Mouse (Mus musculus) gastrocnemius, adult 2 months (tissue): ENCODE measurements at regions not wholly inside any gene's neighbourhood (a gene's known extent, or its start where the extent isn't known, plus 50 kb on each side); places are given as distances from the start of the nearest gene placed in this dataset.

ENCODE experiments used
- DNase-seq: peaks from one replicate; pipeline ENCODE4 v3.0.0; 2022
- H3K27ac ChIP-seq: fragments of 200-600 bp; 2 replicates; pipeline ENCODE4 v1.8.1; 2022; ENCODE audit warnings: mild to moderate bottlenecking
- H3K4me3 ChIP-seq: fragments of 200-600 bp; 2 replicates; pipeline ENCODE4 v1.8.1; 2022; ENCODE audit warnings: mild to moderate bottlenecking, moderate library complexity
- CTCF ChIP-seq: fragments of 200-600 bp; IDR thresholded peaks from 2 replicates; pipeline ENCODE4 v1.8.1; 2022; ENCODE audit warnings: antibody characterized with exemption, mild to moderate bottlenecking, moderate library complexity
- intact Hi-C: fragments of 180-260 bp; cut with DNase I; formaldehyde crosslinking; loops from one replicate; pipeline ENCODE4 v1.15.1; 2025

DNA sequence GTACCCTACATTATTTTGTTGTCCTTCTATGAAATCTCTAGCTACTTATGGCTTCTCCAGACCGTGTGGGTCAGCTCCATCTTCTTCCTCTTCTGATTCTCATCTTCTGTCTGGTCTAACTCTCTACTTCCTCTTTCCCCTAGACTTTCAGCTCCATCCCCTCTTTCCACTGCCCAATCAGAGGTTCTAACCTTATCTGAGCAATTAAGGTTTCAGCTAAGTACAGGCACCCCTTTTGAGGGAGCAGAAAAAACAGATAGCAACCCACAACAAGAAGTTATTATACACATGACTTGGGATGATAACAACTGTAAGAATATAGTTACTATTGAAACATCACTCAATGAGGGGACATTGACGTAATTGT is 136.8 kb upstream of the Meis1 start:
- no peak overlapping the region for H3K27ac ChIP-seq
- no peak overlapping the region for H3K4me3 ChIP-seq
- TF ChIP-seq CTCF, result no peak
- DNase-seq, result no peak
- intact Hi-C loops, result no loop called here

DNA sequence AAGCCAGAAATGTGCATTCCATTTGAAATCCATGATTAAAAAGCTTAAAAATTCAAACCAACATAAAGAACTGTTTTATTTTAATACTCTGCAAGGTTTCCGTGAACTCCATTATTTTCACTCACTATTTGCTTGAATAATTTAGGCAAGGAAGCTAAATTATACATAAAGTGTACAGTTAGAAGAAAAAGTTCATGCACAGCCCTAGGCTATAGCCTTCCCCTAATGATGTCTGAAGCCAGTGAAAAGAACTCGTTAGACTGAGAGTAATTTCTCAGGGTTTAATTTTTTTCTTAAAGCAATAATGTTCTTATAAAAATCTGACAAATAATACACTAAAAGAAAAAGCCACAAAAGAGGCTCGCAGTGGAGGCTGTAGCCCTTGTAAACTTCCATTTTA is 141.4 kb upstream of the Meis1 start:
- Histone ChIP-seq H3K27ac (no peak overlapping the region), H3K4me3 (no peak overlapping the region)
- DNase-seq, result no peak
- intact Hi-C loops, result no loop called here
- no peak for TF ChIP-seq CTCF

DNA sequence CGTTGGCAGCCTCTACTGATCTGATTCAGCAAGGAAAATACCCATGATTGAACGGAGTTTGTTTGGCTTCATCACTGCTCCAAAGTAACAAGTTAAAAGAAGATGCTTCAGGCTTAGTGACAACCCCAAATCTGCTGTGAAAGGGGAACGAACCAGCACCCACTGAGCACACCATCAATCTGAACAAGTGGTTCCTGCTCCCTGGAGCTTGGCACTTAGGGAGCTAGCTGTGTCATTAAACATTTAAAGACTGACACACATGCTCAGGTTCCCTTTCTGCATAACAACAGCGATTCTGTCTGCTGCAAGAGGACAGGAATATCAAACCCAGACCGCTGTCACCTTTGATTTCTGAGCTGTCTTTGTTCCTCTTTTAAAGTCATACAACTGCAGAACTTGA is 141.9 kb upstream of the Meis1 start:
- Histone ChIP-seq H3K27ac (no peak overlapping the region), H3K4me3 (no peak overlapping the region)
- DNase-seq, result no peak
- intact Hi-C loops, result no loop called here
- TF ChIP-seq CTCF, result no peak

DNA sequence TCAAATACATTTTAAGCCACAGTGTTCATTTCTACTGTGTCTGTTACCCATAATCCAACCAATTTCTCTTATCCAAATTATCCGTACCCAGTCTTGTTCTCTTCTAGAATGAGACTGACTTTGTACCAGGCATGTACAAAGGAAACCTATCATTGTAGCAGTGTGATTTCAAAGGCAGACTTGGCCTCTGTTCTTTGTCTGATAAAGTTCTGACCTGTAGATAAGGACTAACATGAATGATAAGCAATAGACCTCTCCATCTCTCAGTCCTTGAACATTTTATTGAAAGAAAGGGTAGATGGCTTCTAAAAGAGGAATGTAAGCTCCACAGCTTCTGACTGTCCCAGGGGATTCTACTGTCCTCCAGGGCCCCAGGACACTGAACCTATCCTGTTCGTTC is 152.2 kb upstream of the Meis1 start:
- intact Hi-C loops, result no loop called here
- no peak for TF ChIP-seq CTCF
- Histone ChIP-seq H3K4me3 (no peak overlapping the region), H3K27ac (no peak overlapping the region)
- no peak for DNase-seq

DNA sequence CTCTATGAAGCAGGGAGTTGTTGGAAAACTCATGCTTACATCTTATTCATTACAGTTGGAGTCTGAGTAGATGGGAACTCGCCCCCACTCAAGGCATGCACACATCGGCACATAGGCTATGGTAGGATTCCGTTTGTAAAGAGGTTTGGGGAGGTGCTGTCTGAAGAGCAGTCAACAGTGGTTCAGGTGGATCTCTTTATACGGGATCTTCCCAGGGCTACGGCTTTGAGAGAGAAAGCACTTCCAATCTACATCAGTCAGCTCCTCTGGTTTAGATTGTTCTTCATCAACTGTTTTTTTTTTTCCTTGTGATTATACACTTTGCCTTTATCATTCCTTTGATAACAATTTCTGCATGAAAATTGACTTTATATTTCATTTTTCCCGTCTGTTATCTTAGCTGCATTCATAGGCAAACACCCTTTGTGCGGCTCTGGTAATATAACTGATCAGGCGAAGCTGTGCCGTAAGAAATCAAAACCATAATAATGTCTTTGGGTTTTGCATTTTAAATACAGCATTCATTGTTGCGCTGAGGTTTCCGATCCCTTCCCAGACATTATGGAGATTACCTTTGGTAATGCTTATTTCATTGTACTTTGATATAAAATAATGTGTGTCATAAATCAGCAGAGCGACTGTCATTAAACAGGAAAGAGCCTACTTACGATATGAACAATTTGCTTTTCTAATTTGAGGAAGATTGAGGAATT is 155.7 kb upstream of the Meis1 start:
- DNase-seq, result no peak
- no peak for TF ChIP-seq CTCF
- intact Hi-C loops, result no loop called here
- no peak overlapping the region for H3K4me3 ChIP-seq
- H3K27ac ChIP-seq, result no peak overlapping the region

DNA sequence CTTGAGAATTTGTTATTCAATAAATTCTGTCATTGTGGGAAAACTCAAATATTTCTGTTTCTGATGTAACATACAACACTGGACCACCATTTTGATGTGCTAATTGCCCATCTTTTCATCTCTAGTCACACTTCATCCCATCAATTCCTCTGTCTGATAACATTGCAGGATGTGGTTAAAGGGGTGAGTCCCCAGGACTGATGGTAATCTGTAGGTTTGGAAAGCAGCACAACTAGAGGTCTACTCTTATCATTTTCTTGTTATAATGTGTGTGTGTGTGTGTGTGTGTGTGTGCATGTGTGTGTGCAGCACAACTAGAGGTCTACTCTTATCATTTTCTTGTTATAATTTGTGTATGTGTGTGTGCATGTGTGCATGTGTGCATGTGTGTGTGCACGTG is 160.5 kb upstream of the Meis1 start:
- no peak overlapping the region for H3K4me3 ChIP-seq
- no peak for DNase-seq
- TF ChIP-seq CTCF, result no peak
- intact Hi-C loops, result no loop called here
- no peak overlapping the region for H3K27ac ChIP-seq

DNA sequence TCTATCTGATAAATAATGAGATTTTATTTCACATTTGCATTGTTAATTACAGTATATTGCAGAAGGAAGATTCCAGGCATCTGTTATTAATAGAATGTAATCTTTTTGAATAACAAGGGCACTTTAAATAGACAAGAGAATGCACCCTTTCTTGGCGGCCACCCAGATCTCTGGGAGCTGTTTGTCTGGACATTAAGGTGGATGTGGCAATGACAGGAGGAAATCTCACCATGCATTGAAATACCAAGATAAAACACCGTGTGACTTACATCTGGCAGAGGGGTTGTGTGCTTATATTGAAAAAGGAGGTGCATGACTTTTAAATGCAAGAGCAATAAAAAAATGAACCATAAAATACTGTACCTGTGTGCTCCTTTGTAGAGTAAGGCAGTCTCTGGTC is 171.0 kb upstream of the Meis1 start:
- no peak for DNase-seq
- no peak overlapping the region for H3K4me3 ChIP-seq
- intact Hi-C loops, result no loop called here
- no peak for TF ChIP-seq CTCF
- H3K27ac ChIP-seq, result no peak overlapping the region

DNA sequence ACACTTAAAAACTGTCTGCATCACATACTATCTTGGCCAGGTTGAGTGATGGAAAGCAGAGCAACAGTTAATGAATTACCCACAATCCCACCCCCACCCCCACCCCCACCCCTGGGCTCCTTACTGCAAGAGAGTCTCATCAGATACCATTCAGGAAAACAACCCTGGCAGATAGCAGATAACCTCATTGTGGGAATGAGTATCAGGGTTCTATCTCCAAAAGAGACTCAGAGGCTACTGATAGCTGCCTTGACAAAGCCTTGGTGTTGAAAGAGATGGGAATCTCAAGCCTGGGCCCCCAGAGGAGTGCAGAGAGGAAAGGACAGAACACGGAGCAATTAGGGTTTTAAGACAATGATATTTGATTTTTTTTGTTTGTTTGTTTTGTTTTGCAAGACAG is 175.7 kb upstream of the Meis1 start:
- intact Hi-C loops, result no loop called here
- no peak overlapping the region for H3K27ac ChIP-seq
- H3K4me3 ChIP-seq, result no peak overlapping the region
- DNase-seq, result no peak
- TF ChIP-seq CTCF, result no peak

DNA sequence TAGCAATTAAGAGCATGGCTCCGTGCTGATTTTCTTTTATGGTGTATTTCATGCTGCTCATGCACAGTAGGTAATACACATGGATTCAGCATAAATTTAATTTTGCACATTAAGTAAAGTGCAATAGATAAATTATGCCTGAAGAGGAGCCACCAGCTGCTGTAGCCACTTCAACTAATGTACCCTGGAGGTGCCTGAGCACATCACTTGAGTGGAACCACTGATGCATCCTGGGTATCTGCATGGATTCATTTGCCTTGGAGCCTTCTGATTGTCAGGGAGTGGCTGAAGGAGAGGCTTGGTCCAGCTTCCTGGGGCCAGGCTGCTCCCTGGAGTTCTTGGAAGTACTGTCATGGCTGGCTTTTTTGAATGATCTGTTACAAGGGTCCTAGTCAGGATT is 179.0 kb upstream of the Meis1 start:
- intact Hi-C loops, result no loop called here
- no peak overlapping the region for H3K4me3 ChIP-seq
- TF ChIP-seq CTCF, result no peak
- no peak for DNase-seq
- H3K27ac ChIP-seq, result no peak overlapping the region

DNA sequence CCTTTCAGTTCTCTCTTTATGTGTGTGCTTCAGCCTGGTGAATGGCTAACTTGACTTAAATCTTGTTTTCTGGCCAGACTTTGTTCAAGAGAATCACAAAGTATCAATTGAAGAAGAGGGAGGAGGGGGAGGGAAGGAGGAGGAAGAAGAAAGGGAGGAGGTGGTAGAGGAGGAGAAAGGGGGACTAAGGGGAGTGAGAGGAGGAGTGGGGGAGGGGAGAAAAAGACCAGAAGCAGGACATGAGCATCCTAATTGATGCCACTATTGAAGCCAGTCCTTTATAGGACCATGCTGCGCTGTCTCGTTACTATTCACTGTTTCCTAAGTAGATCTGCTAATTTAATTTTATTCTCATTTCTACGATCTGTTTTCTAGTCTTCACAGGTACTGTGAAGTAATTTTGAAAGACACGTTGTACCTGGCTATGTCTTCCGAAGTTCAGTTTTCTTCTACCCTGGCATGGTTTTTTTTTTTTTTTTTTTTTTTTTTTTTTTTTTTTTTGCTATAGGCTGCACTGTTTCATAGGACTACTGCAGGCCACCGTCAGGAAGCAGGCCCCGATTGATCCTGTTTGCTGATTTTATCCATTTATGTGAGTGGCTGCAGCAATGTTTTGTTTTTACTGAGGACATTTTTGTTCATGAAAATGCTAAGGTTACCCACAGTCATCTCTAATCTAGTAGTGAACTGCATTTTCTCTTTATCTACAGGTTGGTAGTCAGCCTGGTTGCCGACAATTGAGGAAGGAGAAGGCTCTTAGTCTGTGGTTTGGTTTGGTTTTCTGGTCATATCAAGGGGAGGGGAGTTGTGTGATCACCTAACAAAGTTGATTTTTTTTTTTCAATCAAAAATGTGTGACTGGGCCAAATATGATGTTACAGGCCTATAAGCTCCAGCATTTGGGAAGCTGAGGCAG is 184.1 kb upstream of the Meis1 start:
- intact Hi-C loops, result no loop called here
- no peak for DNase-seq
- Histone ChIP-seq H3K4me3 (no peak overlapping the region), H3K27ac (peak overlapping the region; percentile 57; the same call in 1 of the 2 replicates)
- no peak for TF ChIP-seq CTCF

DNA sequence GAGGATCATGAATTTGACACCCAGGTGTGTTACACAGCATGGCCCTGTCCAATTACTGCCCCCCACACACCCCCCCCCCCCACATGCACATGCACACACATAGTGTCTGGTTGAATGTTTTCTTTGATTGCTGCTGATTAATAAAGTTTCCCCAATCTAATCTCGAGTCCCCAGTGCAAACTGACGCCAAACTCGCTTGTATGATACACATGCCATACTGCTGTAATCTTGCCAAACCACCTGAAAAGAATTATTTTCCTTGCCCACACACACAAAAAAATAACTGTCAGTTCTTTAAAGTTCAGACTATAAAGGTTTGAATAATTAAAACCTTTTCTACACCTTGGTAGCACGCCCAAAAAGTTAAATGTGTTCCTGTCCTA is 184.7 kb upstream of the Meis1 start:
- H3K4me3 ChIP-seq, result no peak overlapping the region
- peak overlapping the region; percentile 57 for H3K27ac ChIP-seq
- no peak for TF ChIP-seq CTCF
- intact Hi-C loops, result no loop called here
- no peak for DNase-seq

DNA sequence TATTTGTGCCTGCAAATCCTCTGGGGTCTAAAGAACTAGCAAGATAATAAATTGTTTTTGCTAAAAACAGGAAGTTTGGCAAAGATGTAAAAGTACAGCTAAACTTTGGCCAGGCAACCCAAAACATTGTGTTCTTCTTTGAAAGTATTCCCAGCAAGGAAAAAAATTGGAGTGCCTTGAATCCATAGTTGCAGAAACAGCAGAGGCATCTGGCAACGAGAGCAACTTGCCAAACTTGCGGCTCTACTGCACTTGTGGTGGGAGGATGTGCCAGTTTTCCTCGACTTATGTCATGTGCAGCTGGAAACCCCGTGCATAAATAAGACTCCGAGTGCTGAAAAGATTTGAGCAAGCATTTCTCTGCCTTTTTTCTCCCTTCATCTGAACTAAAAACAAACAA is 185.2 kb upstream of the Meis1 start:
- Histone ChIP-seq H3K27ac (peak overlapping the region; percentile 71), H3K4me3 (peak overlapping the region; percentile 28; the same call in 1 of the 2 replicates)
- peak; percentile 75 for DNase-seq
- TF ChIP-seq CTCF, result no peak
- intact Hi-C loops, result no loop called here

DNA sequence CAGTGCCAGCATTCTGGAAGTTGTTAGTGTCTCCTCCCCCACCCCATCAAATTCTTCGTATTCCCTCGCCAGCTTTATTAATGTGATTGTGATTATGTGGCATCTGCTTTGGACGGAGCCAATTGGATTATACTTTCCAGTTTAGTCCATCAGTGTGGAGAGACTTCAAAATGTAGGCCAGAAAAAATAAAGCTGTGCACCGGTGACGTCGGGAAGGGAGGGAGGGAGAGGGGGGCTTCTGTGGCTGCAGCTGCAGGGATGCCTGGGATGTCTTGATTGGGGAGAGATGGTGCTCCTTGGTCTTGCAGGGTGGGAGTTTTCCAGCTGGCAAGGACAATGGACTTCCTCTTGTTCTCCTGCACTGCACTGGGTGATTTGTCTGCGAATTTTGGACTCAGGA is 185.7 kb upstream of the Meis1 start:
- TF ChIP-seq CTCF, result no peak
- Histone ChIP-seq H3K27ac (peak overlapping the region; percentile 71), H3K4me3 (peak overlapping the region; percentile 28)
- DNase-seq, result peak; percentile 50
- intact Hi-C loops, result no loop called here

DNA sequence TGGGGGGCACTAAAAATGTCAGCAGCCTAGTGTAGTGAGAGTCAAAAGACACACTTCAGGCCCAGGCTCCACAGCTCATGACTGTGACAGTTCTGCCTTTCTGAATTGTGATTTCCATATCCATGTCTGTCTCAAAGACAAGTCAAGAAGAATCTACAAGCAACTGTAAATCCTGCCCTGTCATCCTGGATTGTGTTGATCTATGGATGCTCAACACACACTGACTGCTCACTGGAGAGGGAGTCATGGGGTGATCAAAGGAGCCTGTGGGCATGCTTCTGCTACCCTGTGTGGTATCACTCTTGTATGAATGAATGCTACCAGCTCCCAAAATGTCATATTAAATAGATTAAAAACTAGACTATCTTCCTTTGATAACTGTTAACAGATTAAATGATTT is 186.4 kb upstream of the Meis1 start:
- intact Hi-C loops, result no loop called here
- H3K27ac ChIP-seq, result peak overlapping the region; percentile 71
- no peak for DNase-seq
- no peak for TF ChIP-seq CTCF
- no peak overlapping the region for H3K4me3 ChIP-seq
